In the genomic region with DNA sequence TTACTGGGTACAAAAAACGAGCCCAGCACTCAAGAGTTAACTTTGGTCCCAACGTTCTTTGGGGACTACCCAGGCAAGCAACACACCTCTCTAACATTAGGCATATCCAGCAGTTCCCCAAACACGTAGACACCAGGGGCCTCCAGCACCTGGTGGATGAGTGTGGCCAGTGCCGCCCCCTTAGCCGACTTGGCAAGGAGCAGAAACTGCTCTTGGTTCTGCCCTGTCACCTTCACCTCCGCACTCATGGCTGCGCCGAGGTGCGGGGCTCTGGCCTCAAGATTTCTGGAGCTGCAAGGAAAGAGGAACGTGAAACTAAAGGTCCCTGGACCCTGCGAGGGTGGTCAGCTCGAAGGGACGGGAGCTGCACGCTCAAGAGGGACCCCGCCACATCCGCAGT, we compare ENCODE assay signal across 8 mouse cellular contexts. TPM values are rescaled to one million over a fixed set of nuclear protein-coding genes. Genes with fewer than 3 reads are reported as not detected.
DNase-seq lines count a peak whose midpoint lies in the region; ATAC-seq and TF ChIP-seq lines count a peak whose summit lies in the region.

No protein-coding gene starts in this region.

- WGBS in lung, embryonic 14.5 days: 26% methylated on average over 16 of the region's 16 CpGs
- WGBS in intestine, embryonic 15.5 days: 28% methylated on average over 16 of the region's 16 CpGs
- 41% methylated on average over 16 of the region's 16 CpGs for WGBS in midbrain, embryonic 15.5 days

- H3K9ac ChIP-seq in lung, embryonic 14.5 days: peak overlapping the region; percentile 74
- peak overlapping the region; percentile 94 for H3K9ac ChIP-seq in intestine, embryonic 15.5 days
- peak overlapping the region; percentile 84 for H3K9ac ChIP-seq in midbrain, embryonic 15.5 days

- peak overlapping the region; percentile 88 for H3K27ac ChIP-seq in lung, embryonic 14.5 days (ENCODE audit: low read depth)
- H3K27ac ChIP-seq in intestine, embryonic 15.5 days: peak overlapping the region; percentile 94
- peak overlapping the region; percentile 89 for H3K27ac ChIP-seq in midbrain, embryonic 15.5 days

- H3K4me3 ChIP-seq in lung, embryonic 14.5 days (ENCODE audit: low read depth, low read length): peak overlapping the region; percentile 65
- peak overlapping the region; percentile 64 for H3K4me3 ChIP-seq in intestine, embryonic 15.5 days (replicated peaks)
- H3K4me3 ChIP-seq in midbrain, embryonic 15.5 days: peak overlapping the region; percentile 65

- no peak for DNase-seq in lung, embryonic 14.5 days
- no peak for DNase-seq in lung, postnatal 4 days
- DNase-seq in urinary bladder, postnatal 14 days (ENCODE audit: low spot score): no peak
- no peak for DNase-seq in right cerebral cortex, adult 18-20 months

- no peak; the same call in 1 of the 2 replicates for ATAC-seq in lung, embryonic 14.5 days (ENCODE audit: insufficient read depth)
- ATAC-seq in common myeloid progenitor, adult 5-6 weeks (replicated peaks; ENCODE audit: low read depth, poor library complexity, severe bottlenecking): peak; percentile 29
- ATAC-seq in intestine, embryonic 15.5 days: no peak; the same call in 1 of the 2 replicates
- ATAC-seq in midbrain, embryonic 15.5 days (replicated peaks): peak; percentile 57
- ATAC-seq in activated CD4-positive, CD25-positive, alpha-beta regulatory T cell, adult 4 months: no peak

- peaks cover 32% of the 10 kb centered on the region for H3K36me3 ChIP-seq in lung, embryonic 14.5 days (ENCODE audit: insufficient read depth)
- H3K36me3 ChIP-seq in intestine, embryonic 15.5 days: peaks cover 14% of the 10 kb centered on the region; the same call in 1 of the 2 replicates
- H3K36me3 ChIP-seq in midbrain, embryonic 15.5 days (replicated peaks): peaks cover 16% of the 10 kb centered on the region

- no peaks in the 10 kb centered on the region for H3K27me3 ChIP-seq in lung, embryonic 14.5 days (ENCODE audit: insufficient read depth, low read length)
- no peaks in the 10 kb centered on the region for H3K27me3 ChIP-seq in intestine, embryonic 15.5 days (replicated peaks)
- H3K27me3 ChIP-seq in midbrain, embryonic 15.5 days (replicated peaks): no peaks in the 10 kb centered on the region

- peaks cover 8% of the 10 kb centered on the region; the same call in 1 of the 2 replicates for H3K4me1 ChIP-seq in lung, embryonic 14.5 days (ENCODE audit: insufficient read depth)
- H3K4me1 ChIP-seq in intestine, embryonic 15.5 days (replicated peaks): peaks cover 8% of the 10 kb centered on the region
- H3K4me1 ChIP-seq in midbrain, embryonic 15.5 days: peaks cover 17% of the 10 kb centered on the region

- H3K4me2 ChIP-seq in lung, embryonic 14.5 days: peak overlapping the region; percentile 75
- H3K4me2 ChIP-seq in intestine, embryonic 15.5 days (replicated peaks): peak overlapping the region; percentile 94
- peak overlapping the region; percentile 92 for H3K4me2 ChIP-seq in midbrain, embryonic 15.5 days

- TF ChIP-seq CTCF in lung, embryonic 14.5 days (IDR thresholded peaks at IDR 0.05; ENCODE audit: low read depth): 0 out of 2 replicates have a peak, but pooled peaks have one; percentile 12

- H3K9me3 ChIP-seq in lung, embryonic 14.5 days (ENCODE audit: low read depth, low read length): no peaks in the 10 kb centered on the region; the same call in 1 of the 2 replicates
- H3K9me3 ChIP-seq in intestine, embryonic 15.5 days: no peaks in the 10 kb centered on the region
- H3K9me3 ChIP-seq in midbrain, embryonic 15.5 days: no peaks in the 10 kb centered on the region

RNA-seq across cellular contexts. Expression of a gene that starts 0.7 kb away (rescaled TPM):
- 147 and 155 TPM in 2 replicates for polyA plus RNA-seq in lung, embryonic 14.5 days (2014; fragmentation: Nextera tagmentation; extraction: Ambion mirVana)
- 45.6 and 48.1 TPM in 2 replicates for total RNA-seq in common myeloid progenitor, adult 5-6 weeks (2017)
- polyA plus RNA-seq in intestine, embryonic 15.5 days (2015; fragmentation: Nextera tagmentation; extraction: Ambion mirVana): 159 and 170 TPM in 2 replicates
- 94.5 and 95.5 TPM in 2 replicates for polyA plus RNA-seq in midbrain, embryonic 15.5 days (2015; fragmentation: Nextera tagmentation; extraction: Ambion mirVana)
- 10 to 100 TPM; 45.9 to 51.2 TPM for polyA plus RNA-seq in activated CD4-positive, CD25-positive, alpha-beta regulatory T cell, adult 4 months (2017; shearing (Covaris generic))

RNA-seq across cellular contexts. Expression of a gene that starts 31.9 kb away (rescaled TPM):
- 0.39 and 0.59 TPM in 2 replicates for polyA plus RNA-seq in lung, embryonic 14.5 days (2014; fragmentation: Nextera tagmentation; extraction: Ambion mirVana)
- not detected in 2 replicates for total RNA-seq in common myeloid progenitor, adult 5-6 weeks (2017)
- 1.8 and 2.1 TPM in 2 replicates for polyA plus RNA-seq in intestine, embryonic 15.5 days (2015; fragmentation: Nextera tagmentation; extraction: Ambion mirVana)
- 70.8 and 75.8 TPM in 2 replicates for polyA plus RNA-seq in midbrain, embryonic 15.5 days (2015; fragmentation: Nextera tagmentation; extraction: Ambion mirVana)
- not detected for polyA plus RNA-seq in activated CD4-positive, CD25-positive, alpha-beta regulatory T cell, adult 4 months (2017; shearing (Covaris generic))

RNA-seq across cellular contexts. Expression of a gene that starts 33.5 kb away (rescaled TPM):
- polyA plus RNA-seq in lung, embryonic 14.5 days (2014; fragmentation: Nextera tagmentation; extraction: Ambion mirVana): 390 and 401 TPM in 2 replicates
- total RNA-seq in common myeloid progenitor, adult 5-6 weeks (2017): 54.9 and 61.1 TPM in 2 replicates
- 336 and 340 TPM in 2 replicates for polyA plus RNA-seq in intestine, embryonic 15.5 days (2015; fragmentation: Nextera tagmentation; extraction: Ambion mirVana)
- polyA plus RNA-seq in midbrain, embryonic 15.5 days (2015; fragmentation: Nextera tagmentation; extraction: Ambion mirVana): 559 and 568 TPM in 2 replicates
- 10 to 100 TPM; 46.7 to 70.4 TPM for polyA plus RNA-seq in activated CD4-positive, CD25-positive, alpha-beta regulatory T cell, adult 4 months (2017; shearing (Covaris generic))

RNA-seq across cellular contexts. Expression of a gene that starts 44.3 kb away (rescaled TPM):
- 13.2 and 14.8 TPM in 2 replicates for polyA plus RNA-seq in lung, embryonic 14.5 days (2014; fragmentation: Nextera tagmentation; extraction: Ambion mirVana)
- total RNA-seq in common myeloid progenitor, adult 5-6 weeks (2017): 19.7 and 27.0 TPM in 2 replicates
- polyA plus RNA-seq in intestine, embryonic 15.5 days (2015; fragmentation: Nextera tagmentation; extraction: Ambion mirVana): 13.4 and 14.3 TPM in 2 replicates
- 19.1 and 19.9 TPM in 2 replicates for polyA plus RNA-seq in midbrain, embryonic 15.5 days (2015; fragmentation: Nextera tagmentation; extraction: Ambion mirVana)
- polyA plus RNA-seq in activated CD4-positive, CD25-positive, alpha-beta regulatory T cell, adult 4 months (2017; shearing (Covaris generic)): 1 to 10 TPM; 4.3 to 5.2 TPM

RNA-seq across cellular contexts. Expression of a gene that starts 44.7 kb away (rescaled TPM):
- 377 and 442 TPM in 2 replicates for polyA plus RNA-seq in lung, embryonic 14.5 days (2014; fragmentation: Nextera tagmentation; extraction: Ambion mirVana)
- total RNA-seq in common myeloid progenitor, adult 5-6 weeks (2017): 40.3 and 71.3 TPM in 2 replicates
- 241 and 282 TPM in 2 replicates for polyA plus RNA-seq in intestine, embryonic 15.5 days (2015; fragmentation: Nextera tagmentation; extraction: Ambion mirVana)
- polyA plus RNA-seq in midbrain, embryonic 15.5 days (2015; fragmentation: Nextera tagmentation; extraction: Ambion mirVana): 880 and 884 TPM in 2 replicates
- 10 to 100 TPM; 12.0 to 12.8 TPM for polyA plus RNA-seq in activated CD4-positive, CD25-positive, alpha-beta regulatory T cell, adult 4 months (2017; shearing (Covaris generic))

Comparison
In these comparisons a context has a peak if more than half of its experiments do, and no peak if none do; other contexts are left out.
1. ATAC-seq: peak in common myeloid progenitor, adult 5-6 weeks (single experiment) and midbrain, embryonic 15.5 days (single experiment); none in lung, embryonic 14.5 days (single experiment), intestine, embryonic 15.5 days (single experiment) and activated CD4-positive, CD25-positive, alpha-beta regulatory T cell, adult 4 months (single experiment).
2. RNA of a gene that starts 31.9 kb away (polyA plus RNA-seq): 70.8 to 75.8 TPM in midbrain, embryonic 15.5 days; 1.8 to 2.1 TPM in intestine, embryonic 15.5 days, 0.39 to 0.59 TPM in lung, embryonic 14.5 days and not detected in activated CD4-positive, CD25-positive, alpha-beta regulatory T cell, adult 4 months; every median in the first group is over 10 times any median in the second.
3. Peak in every context shown above with its lines, with median percentiles within 50 percentile points of each other: H3K27ac ChIP-seq, H3K4me2 ChIP-seq, H3K4me3 ChIP-seq and H3K9ac ChIP-seq.